Mouse (Mus musculus): Measurements from ENCODE around the gene Tbc1d22b. TPM values are rescaled to one million over a fixed set of nuclear protein-coding genes. Genes with fewer than 3 reads are reported as not detected.
A peak's percentile ranks its signal among the peaks of the same experiment; 100 is the strongest.

Gene Tbc1d22b
- total RNA-seq, 2 experiments from 2014 or later = 9.3 to 9.8 TPM

- DNase-seq = peak; percentile 71
Observed at GRCm38 (mm10) chr17:29541419-29541818, 8.2 kb upstream of the Tbc1d22b start.

- no peak for DNase-seq
Observed at GRCm38 (mm10) chr17:29542831-29543690, 6.5 kb upstream of the Tbc1d22b start.

- no peak for DNase-seq
Observed at GRCm38 (mm10) chr17:29544064-29544463, 5.5 kb upstream of the Tbc1d22b start.

GRCm38 (mm10) chr17:29545241-29545640 lies 4.3 kb upstream of the Tbc1d22b start:
- DNase-seq = no peak

- no peak for DNase-seq
Observed at GRCm38 (mm10) chr17:29548494-29548893, 1.1 kb upstream of the Tbc1d22b start.

GRCm38 (mm10) chr17:29548994-29549393 lies 591 bp upstream of the Tbc1d22b start:
- no peak for DNase-seq

GRCm38 (mm10) chr17:29551019-29551418 lies 1.4 kb downstream of the Tbc1d22b start:
- no peak for DNase-seq

GRCm38 (mm10) chr17:29552162-29552732 lies 2.7 kb downstream of the Tbc1d22b start, which contains the start of gene Tmem217:
Gene Tmem217, minus strand, starts transcription at chr17:29552385.
- no peak for DNase-seq

- DNase-seq = no peak
Observed at GRCm38 (mm10) chr17:29554176-29554575, 4.6 kb downstream of the Tbc1d22b start.

GRCm38 (mm10) chr17:29556456-29556855 lies 6.9 kb downstream of the Tbc1d22b start:
- no peak for DNase-seq

GRCm38 (mm10) chr17:29556893-29557292 lies 7.3 kb downstream of the Tbc1d22b start:
- no peak for DNase-seq

- DNase-seq = no peak
Observed at GRCm38 (mm10) chr17:29558476-29558875, 8.9 kb downstream of the Tbc1d22b start.

GRCm38 (mm10) chr17:29565521-29565920 lies 15.9 kb downstream of the Tbc1d22b start:
- DNase-seq = no peak

- DNase-seq = no peak
Observed at GRCm38 (mm10) chr17:29568435-29568834, 18.9 kb downstream of the Tbc1d22b start.

- DNase-seq = no peak
Observed at GRCm38 (mm10) chr17:29569831-29570230, 20.2 kb downstream of the Tbc1d22b start.

GRCm38 (mm10) chr17:29579579-29580126 lies 30.1 kb downstream of the Tbc1d22b start:
- DNase-seq = no peak

GRCm38 (mm10) chr17:29583569-29583968 lies 34.0 kb downstream of the Tbc1d22b start:
- DNase-seq = no peak

GRCm38 (mm10) chr17:29584306-29584705 lies 34.7 kb downstream of the Tbc1d22b start:
- no peak for DNase-seq

GRCm38 (mm10) chr17:29584737-29585136 lies 35.2 kb downstream of the Tbc1d22b start:
- DNase-seq = no peak

GRCm38 (mm10) chr17:29585446-29585845 lies 35.9 kb downstream of the Tbc1d22b start:
- DNase-seq = no peak

- no peak for DNase-seq
Observed at GRCm38 (mm10) chr17:29586921-29587320, 37.3 kb downstream of the Tbc1d22b start.

- DNase-seq = no peak
Observed at GRCm38 (mm10) chr17:29589221-29589898, 39.8 kb downstream of the Tbc1d22b start.
